Mouse (Mus musculus) gastrocnemius, postnatal 4 days (tissue): Measurements from ENCODE around the gene Pom121l2. TPM values are rescaled to one million over a fixed set of nuclear protein-coding genes. Genes with fewer than 3 reads are reported as not detected.

ENCODE experiments used
- DNase-seq, 2 experiments: peaks; one replicate each; pipeline ENCODE4 v3.0.0; 2021 to 2022; ENCODE audit warnings: low spot score in 2 of 2, mixed read lengths in 2 of 2
- total RNA-seq, 2 experiments: library from RNA; stranded (reverse); gene quantifications; 2 replicates each; pipeline ENCODE4 v1.2.3; 2021

The Pom121l2 gene
- total RNA-seq, 2 experiments from 2014 or later = not detected

GRCm38 (mm10) chr13:22015479-22016450, 34.8 kb downstream of the Pom121l2 start:
- peak; percentile 46 to 50 for DNase-seq

- DNase-seq = no peak
Measured at GRCm38 (mm10) chr13:22019934-22020835, 39.2 kb downstream of the Pom121l2 start.

GRCm38 (mm10) chr13:22020901-22021339, 39.9 kb downstream of the Pom121l2 start:
- peak; percentile 42 to 56 for DNase-seq

GRCm38 (mm10) chr13:22021581-22021980, 40.6 kb downstream of the Pom121l2 start:
- DNase-seq = no peak

GRCm38 (mm10) chr13:22022241-22022640, 41.2 kb downstream of the Pom121l2 start:
- peak in 1 of 2 experiments; percentile 67 for DNase-seq

- peak; percentile 69 to 80 for DNase-seq
Measured at GRCm38 (mm10) chr13:22026058-22027031, 45.4 kb downstream of the Pom121l2 start.

- peak; percentile 83 to 92 for DNase-seq
Measured at GRCm38 (mm10) chr13:22028673-22029460, 47.9 kb downstream of the Pom121l2 start.

- DNase-seq = no peak
Measured at GRCm38 (mm10) chr13:22029928-22030327, 48.9 kb downstream of the Pom121l2 start.

GRCm38 (mm10) chr13:22030493-22030892, 49.5 kb downstream of the Pom121l2 start:
- no peak for DNase-seq

GRCm38 (mm10) chr13:22033741-22034442, 52.9 kb downstream of the Pom121l2 start:
- DNase-seq = no peak

- DNase-seq = no peak
Measured at GRCm38 (mm10) chr13:22034443-22035266, 53.7 kb downstream of the Pom121l2 start.

GRCm38 (mm10) chr13:22035267-22036148, 54.5 kb downstream of the Pom121l2 start, which contains the start of the genes Hist1h2ah and Hist1h2bk:
Hist1h2ah (minus strand) TSS chr13:22035568.
Hist1h2bk (plus strand) TSS chr13:22035870.
- DNase-seq = peak; percentile 44 to 74

GRCm38 (mm10) chr13:22036149-22036956, 55.4 kb downstream of the Pom121l2 start:
- no peak for DNase-seq

- no peak for DNase-seq
Measured at GRCm38 (mm10) chr13:22036986-22037385, 56.0 kb downstream of the Pom121l2 start.

GRCm38 (mm10) chr13:22037415-22037814, 56.4 kb downstream of the Pom121l2 start:
- DNase-seq = no peak
